Mouse (Mus musculus): ENCODE data around the gene Dync1i2.

Gene Dync1i2

DNA sequence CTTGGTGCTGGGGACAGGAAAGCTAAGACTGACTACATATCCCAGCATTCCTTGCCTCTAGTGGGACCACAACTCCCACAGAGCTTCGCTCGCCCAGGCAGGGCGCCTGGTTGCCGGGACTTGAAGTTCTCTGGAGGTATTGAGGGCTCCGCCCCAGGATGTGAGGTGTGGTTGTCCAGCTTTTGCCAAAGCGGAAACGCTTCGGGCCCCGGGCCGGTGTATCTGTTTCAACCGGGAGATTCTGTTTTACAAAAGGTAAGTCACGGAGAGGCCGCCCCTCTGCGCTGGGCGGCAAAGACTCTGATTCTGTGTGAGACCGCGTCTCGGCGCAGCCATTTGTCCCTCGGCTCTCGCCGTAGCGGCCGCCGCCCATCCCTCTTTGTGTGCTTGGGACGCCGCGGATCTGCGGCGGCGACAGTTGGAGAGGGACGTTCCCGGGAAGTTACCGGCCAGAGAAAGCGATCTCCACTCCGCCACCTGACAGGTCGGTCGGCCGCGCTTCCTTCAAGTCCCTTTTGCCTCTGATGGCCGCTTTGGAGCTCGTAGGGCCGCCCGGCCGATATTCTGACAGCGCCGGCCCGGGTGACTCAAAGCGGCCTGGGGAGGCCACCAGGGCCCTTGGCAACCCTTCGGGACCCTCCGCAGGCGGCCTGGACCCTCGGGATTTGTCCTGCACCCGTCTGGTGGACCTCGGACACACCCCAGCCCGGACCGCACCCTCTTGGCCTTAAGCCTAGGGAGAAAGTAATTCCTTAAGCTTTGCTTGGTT lies at the start of gene Dync1i2:
TSS of gene Dync1i2 (plus strand) at position 116 of the 769 bp plus-strand sequence.
- CTCF ChIA-PET, result interaction anchor here in 3 of 4 experiments (0.6 to 1.5 kb wide), 10 partner anchors 9 to 503 kb away, joined by 3 to 9 read pairs (median 4); partner anchors contain the start of gene Slc25a12 (in 1 of the 3)
- POLR2A ChIA-PET, result interaction anchor here (0.6 to 3.8 kb wide), 55 partner anchors 9 to 550 kb away, joined by 3 to 18 read pairs (median 4); partner anchors contain the start of genes Metap1d (in 2 of the 4), Slc25a12 (in 2 of the 4), Dcaf17 (in 1 of the 4) and Dlx2 (in 1 of the 4)

DNA sequence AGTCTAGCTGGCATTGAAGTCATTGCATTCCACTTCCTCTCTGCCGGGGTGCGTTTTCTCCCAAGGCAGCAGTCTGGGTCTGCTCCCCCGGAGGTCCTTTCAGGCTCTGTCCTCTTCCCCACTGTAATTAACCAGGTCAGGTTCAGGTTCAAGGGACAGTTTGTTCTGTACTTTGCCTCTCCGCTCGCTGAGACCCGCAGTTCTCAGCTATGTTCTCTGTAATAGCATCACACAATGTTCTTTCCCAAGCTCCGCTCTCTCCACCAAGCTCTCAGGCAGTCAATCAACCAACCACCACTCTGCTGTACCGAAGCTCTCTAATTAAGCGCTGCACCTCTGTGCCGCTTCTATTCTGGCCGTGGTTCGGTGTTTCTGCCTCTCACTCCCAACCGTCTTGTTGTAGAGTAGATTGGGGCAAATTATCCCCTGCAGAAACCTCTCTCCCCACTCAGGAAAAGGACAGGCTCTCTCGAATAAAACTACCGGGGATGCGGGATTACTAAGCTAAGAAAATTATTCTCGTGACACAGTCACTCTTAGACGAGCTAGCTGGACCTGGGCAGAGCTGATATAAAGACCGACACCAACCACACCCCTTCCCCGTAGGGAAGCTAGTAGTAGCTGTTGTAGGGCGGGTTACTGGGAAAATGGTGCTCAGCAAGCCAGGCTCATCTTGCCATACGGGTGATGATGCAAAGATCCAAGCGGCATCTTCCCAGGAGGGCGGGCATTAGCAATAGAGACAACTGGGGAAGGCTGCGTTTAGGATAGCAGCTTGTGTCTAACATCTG lies 48.5 kb upstream of the Dync1i2 start:
- ChIA-PET POLR2A (interaction anchor here in 3 of 4 experiments (0.5 to 1.7 kb wide), 6 partner anchors 18 to 883 kb away, joined by 3 to 5 read pairs (median 4); partner anchors contain the start of gene Metap1d (in 1 of the 3)), CTCF (interaction anchor here in 1 of 4 experiments (0.5 to 1.2 kb wide), 2 partner anchors 10 to 107 kb away, joined by 3 to 4 read pairs; no protein-coding TSS in a partner anchor)

DNA sequence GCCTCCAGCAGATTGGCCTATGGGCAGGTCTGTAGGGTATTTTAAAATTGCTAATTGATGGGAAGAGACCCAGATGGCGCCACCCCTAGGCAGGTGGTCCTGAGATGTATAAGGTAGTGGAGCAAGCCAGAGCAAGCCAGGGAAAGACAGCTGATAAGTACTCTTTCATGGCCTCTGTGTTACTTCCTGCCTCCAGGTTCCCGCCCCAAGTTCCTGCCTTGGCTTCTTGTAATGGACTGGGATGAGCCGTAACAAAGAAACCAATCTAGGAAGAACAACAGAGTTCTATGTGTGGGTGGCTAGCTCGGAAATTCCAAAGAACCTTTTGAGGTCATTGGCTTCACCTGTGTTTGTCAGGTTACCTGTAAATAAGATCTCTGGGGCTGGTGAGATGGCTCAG lies 44.3 kb upstream of the Dync1i2 start:
- POLR2A ChIA-PET, result interaction anchor here (0.5 to 1.8 kb wide), 12 partner anchors 9 to 1018 kb away, joined by 3 to 7 read pairs (median 3); partner anchors contain the start of gene Dync1i2 (in 1 of the 4)
- CTCF ChIA-PET, result interaction anchor here in 3 of 4 experiments (0.6 to 3.5 kb wide), 3 partner anchors 11 to 199 kb away, joined by 7 to 19 read pairs (median 12); no protein-coding TSS in a partner anchor

DNA sequence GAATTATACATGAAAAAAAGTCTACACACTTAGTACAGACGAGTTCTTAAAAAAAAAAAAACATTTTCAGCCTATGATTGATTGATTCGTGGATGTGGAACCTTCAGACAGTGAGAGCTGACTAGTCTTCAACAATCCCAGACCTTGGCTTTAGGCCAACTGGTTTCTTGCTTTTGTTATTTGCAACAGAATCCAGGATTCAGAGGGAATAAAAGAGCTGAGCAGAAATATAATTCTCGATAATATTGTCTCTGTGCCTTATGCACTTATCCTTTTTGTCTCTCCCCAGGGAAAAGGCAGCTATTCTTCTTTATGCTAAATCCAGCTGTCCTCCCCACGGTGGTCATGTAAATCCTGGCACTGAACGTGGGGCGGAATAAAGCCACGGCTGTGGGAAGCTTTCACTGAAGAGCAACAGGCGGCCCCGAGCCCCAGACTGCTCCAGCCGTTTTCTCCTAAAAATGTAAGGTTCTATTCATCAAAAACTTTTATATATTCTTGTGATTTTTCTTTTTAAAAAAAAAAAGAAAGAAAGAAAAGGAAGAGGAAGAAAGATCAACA lies 43.0 kb upstream of the Dync1i2 start:
- ChIA-PET CTCF (interaction anchor here in 1 of 4 experiments (3.5 kb wide), 1 partner anchor 13 kb away, joined by 19 read pairs; no protein-coding TSS in a partner anchor), POLR2A (interaction anchor here in 2 of 4 experiments (0.6 to 2.4 kb wide), 4 partner anchors 9 to 432 kb away, joined by 3 to 10 read pairs (median 3); no protein-coding TSS in a partner anchor)

DNA sequence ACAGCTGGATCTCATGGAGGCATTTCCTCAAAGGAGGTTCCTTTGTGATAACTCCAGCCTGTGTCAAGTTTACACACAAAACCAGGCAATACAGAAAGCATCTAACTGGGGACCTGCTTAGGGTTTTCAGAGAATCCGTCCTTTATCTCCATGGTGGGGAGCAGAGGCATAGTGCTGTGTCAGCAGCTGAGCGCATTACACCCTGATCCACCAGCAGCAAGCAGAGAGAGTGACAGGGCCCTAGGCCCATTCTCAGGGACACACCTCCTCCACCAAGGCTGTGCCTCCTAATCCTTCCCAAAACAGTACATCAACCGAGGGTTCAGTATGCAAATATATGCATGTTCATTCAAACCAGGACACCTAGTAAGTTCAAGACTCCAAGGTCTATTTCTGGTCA lies 38.5 kb upstream of the Dync1i2 start:
- CTCF ChIA-PET, result no interaction called here
- POLR2A ChIA-PET, result interaction anchor here in 1 of 4 experiments (0.7 to 1.3 kb wide), 2 partner anchors 20 to 81 kb away, joined by 4 to 5 read pairs; no protein-coding TSS in a partner anchor

DNA sequence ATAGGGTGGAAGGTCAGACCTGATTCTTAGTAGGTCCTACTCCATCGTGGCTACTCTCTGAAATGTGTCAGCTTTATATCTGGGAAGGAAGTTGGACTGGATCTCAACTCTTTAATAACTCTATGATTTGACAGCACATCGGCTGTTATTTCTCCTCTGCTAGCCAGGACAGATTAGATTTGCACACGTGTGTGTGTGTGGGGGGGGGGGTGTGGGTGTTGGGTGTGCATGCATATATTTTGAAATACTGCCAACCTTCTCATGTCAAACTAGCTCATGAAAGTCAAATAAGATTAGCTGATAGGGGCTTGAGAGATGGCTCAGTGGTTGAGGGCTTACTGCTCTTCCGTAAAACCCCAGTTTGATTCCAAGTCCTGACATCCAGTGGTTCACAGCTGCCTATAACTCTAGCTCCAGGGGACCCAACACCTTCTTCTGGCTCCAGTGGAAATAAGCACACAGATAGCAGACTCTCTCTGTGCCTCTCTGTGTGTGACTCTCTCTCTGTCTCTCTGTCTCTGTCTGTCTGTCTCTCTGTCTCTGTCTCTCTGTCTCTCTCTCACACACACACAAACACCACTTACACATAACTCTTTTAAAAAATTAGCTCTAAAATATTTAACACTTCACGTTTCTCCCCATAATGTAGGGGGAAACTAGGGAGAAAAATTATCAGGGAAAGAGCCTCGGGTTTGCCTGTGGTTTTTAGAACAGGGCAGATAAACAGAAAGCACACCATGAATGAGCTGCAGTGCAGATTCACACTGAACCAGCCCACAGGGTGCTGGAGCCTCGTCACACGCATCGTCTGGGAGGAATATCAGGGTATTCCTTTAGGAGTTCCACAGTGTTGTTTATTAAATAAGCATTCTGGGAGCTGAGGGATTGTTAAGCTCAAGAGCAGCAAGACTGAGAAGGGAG lies 34.9 kb upstream of the Dync1i2 start:
- POLR2A ChIA-PET, result interaction anchor here in 2 of 4 experiments (0.6 to 1.5 kb wide), 7 partner anchors 9 to 178 kb away, joined by 3 to 6 read pairs (median 4); no protein-coding TSS in a partner anchor
- CTCF ChIA-PET, result interaction anchor here in 1 of 4 experiments (1.2 kb wide), 1 partner anchor 21 kb away, joined by 3 read pairs; no protein-coding TSS in a partner anchor

DNA sequence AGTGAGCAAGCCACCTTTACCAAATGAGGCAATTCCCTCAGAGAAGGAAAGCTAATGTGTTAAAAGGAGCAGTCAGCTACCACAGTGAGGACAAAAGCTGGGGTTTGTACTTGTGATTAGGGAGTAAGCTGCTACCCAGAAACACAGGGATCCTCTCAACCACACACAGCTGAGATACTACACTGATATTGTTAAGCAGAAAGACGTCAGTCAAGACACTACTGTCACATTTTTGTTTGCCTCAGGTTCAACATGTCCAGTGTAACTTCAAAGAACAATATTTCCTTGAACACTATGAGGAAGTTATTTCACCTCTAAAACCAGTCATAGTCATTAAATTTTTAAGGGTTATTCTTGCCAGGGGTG lies 34.3 kb upstream of the Dync1i2 start:
- POLR2A ChIA-PET, result interaction anchor here in 2 of 4 experiments (0.6 to 1.5 kb wide), 4 partner anchors 12 to 177 kb away, joined by 3 to 6 read pairs (median 4); no protein-coding TSS in a partner anchor
- CTCF ChIA-PET, result interaction anchor here in 1 of 4 experiments (1.2 kb wide), 1 partner anchor 22 kb away, joined by 3 read pairs; no protein-coding TSS in a partner anchor

DNA sequence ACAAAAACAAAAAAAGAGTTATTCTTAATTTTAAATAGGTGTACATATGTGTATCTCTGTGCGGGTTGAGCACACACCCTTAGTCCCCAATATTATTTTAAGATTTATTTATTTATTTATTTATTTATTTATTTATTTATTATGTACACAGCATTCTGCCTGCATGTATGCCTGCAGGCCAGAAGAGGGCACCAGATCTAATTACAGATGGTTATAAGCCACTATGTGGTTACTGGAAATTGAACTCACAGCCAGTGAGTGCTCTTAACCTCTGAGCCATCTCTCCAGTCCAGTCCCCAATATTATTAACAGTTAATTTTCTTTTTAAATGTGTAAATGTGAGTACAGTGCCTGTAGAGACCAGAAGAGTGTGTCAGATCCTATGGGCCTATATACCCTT lies 33.7 kb upstream of the Dync1i2 start:
- POLR2A ChIA-PET, result interaction anchor here in 1 of 4 experiments (0.8 to 1.2 kb wide), 2 partner anchors 172 to 177 kb away, joined by 3 to 4 read pairs; no protein-coding TSS in a partner anchor
- CTCF ChIA-PET, result no interaction called here

DNA sequence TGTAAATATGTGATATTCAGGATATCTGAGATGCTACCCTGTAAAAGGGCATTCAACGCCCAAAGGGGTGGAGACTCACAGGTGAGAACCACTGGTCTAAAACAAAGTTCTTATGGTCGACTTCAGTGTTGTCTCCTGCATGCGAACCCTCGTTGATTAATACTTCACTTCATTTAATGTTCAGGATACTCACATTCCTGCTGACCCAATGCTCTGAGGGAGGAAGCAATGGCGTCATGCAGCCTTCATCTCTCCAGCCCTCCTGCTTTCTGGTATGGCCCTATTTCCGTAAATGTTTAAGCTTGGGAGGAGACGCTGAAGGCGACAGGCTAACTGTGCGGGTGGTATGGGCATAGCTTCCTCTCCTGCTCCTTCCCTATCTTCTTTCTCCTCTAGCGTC lies 31.8 kb upstream of the Dync1i2 start:
- POLR2A ChIA-PET, result interaction anchor here in 2 of 4 experiments (0.6 to 2.8 kb wide), 11 partner anchors 7 to 223 kb away, joined by 3 to 13 read pairs (median 4); partner anchors contain the start of gene Dync1i2 (in 1 of the 2)
- CTCF ChIA-PET, result interaction anchor here in 1 of 4 experiments (1.3 kb wide), 1 partner anchor 31 kb away, joined by 3 read pairs; the partner anchor contains the start of gene Dync1i2

DNA sequence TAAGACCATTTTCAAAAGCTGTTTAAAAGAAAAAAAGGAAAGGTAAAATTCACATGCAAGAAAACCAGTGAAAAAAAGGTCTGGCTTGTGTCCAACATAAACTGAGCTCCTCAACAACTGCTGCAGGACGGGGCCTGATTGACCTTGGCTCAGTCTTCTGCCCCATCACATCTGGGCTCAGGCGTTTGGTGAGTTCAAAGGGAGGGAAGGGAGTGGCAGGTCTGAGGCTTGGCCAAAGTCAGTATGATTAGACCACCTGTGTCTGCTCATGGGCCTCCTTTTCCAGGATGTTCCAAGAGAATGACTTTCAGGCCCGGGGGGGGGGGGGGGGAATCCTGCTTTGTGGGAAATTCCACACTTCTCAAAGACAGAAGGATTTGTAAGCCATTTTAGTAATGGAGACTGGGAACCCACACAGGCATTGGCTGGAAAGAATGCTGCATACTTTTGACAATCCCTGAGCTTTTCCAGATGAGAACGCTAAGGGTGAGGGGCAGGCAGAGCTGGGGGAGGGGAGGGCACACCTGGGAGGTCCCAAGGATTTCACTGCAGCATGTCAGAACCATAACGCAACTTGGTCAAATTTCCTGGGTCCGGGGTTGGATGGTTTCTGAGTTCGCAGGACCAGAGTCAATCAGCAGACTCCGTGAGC lies 30.8 kb upstream of the Dync1i2 start:
- POLR2A ChIA-PET, result interaction anchor here in 3 of 4 experiments (0.5 to 2.8 kb wide), 34 partner anchors 8 to 614 kb away, joined by 3 to 13 read pairs (median 3); partner anchors contain the start of gene Dync1i2 (in 2 of the 3)
- CTCF ChIA-PET, result interaction anchor here in 3 of 4 experiments (0.6 to 1.4 kb wide), 5 partner anchors 25 to 336 kb away, joined by 3 to 6 read pairs (median 3); partner anchors contain the start of gene Dync1i2 (in 1 of the 3)

DNA sequence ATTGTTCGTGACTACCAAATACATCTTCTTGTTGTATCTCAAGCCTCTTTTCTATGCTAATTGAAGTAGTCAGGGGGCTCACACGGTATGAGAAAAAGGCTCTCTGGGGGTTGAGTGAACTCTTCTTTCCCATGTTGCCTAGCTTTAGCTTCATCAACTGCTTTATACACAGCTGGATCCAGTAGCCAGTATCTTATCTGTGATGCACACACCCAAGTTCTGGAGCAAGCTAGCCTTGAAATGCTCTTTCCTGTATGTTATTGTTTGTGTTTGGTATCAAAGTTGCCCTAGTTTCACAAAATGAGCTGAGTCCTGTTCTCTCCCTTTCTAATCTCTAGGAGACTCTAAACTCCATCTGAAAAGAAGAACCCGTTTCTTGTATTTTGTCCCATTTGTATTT lies 23.6 kb upstream of the Dync1i2 start:
- ChIA-PET CTCF (no interaction called here), POLR2A (interaction anchor here in 2 of 4 experiments (0.7 to 2.7 kb wide), 5 partner anchors 10 to 168 kb away, joined by 3 to 10 read pairs (median 4); partner anchors contain the start of gene Dync1i2 (in 1 of the 2))

DNA sequence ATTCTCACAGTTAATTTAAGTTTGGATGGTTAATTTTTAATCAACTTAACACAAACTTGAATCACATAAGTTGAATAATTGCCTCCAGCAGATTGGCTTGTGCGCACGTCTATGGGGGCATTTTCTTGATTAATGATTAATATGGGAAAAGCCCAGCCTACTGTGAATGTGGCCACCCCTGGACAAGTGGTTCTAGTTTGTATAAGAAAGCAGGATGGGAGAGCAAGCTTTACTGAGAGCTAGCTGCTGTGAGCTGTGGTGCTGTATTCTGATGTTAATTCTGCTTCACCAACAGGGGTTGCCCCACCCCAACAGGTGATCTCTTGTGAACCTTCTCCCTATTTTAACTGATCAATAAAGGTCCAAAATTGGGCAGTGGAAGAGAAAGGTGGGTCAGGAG lies 22.6 kb upstream of the Dync1i2 start:
- POLR2A ChIA-PET, result interaction anchor here in 3 of 4 experiments (0.6 to 2.7 kb wide), 20 partner anchors 8 to 1046 kb away, joined by 3 to 10 read pairs (median 4); partner anchors contain the start of gene Dync1i2 (in 2 of the 3)
- CTCF ChIA-PET, result interaction anchor here in 1 of 4 experiments (1.0 kb wide), 1 partner anchor 23 kb away, joined by 4 read pairs; the partner anchor contains the start of gene Dync1i2

DNA sequence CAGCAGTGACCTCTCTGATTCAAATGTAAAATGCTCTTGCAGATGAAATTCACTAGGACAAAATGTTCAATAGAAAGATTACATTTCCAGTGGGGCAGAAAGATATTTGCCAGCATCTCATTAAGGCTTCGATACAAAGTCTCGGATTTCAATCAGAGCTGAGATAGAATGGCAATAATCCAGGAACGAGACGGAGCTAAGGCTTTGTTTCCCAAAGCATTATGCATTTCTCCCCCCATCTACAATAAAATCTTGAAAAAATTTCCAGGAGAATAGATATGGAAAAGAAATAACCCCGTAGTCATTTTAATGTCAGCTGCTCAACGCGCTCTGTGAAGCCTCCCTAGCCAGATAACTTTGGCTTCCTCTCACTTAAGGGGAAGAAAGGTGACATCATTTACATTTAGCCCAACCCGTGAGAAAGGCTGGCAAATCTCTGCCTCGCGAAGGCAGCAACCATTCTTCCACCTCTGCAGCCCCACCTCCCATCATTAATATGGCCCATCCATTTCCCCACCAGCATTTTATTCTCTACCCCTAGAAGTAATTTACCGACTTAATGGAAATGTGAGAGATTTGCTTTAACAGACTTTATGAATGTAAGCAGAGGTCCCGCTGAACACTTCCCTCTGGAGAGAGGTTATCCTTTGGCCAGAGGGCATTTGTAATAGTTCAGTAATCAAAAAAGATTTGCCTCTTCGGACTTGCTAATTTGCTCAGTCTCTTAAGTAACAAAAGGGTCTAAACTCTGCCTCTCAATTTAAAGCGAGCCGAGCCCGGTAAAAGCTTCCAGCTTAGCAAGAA lies 19.9 kb upstream of the Dync1i2 start:
- ChIA-PET CTCF (interaction anchor here in 3 of 4 experiments (0.6 to 1.2 kb wide), 4 partner anchors 29 to 532 kb away, joined by 3 to 7 read pairs (median 4); no protein-coding TSS in a partner anchor), POLR2A (interaction anchor here in 2 of 4 experiments (0.7 to 2.3 kb wide), 11 partner anchors 11 to 176 kb away, joined by 3 to 18 read pairs (median 4); partner anchors contain the start of genes Dync1i2 (in 2 of the 2) and Slc25a12 (in 1 of the 2))

DNA sequence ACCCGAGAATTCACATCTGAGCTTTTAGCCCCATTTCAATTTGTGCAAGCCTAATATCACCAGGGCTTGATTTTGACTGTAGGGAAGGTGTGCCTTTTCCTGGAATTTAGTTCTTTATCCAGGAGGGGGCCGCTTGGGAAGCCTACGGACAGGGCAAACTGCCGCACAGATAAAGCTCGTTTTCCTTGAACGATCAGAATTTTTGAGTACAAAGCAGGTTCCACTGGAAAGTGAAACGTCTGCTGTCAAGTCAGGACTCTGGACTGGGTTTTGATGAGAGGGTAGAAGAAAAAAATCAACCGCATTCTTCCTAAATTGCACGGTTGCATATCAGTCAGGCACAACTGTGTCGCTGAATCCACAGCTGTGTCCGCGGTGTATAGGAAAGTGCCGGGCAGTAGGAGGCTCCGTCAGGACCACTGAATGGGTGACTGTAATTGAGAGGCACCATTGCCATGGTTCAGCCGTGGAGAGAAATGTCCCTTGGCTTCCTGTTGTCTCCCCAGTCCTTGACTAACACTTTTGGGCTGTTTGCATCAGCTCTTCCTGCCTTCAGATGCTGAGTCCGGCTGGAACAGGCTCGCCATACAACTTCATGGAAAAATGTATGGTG lies 19.2 kb upstream of the Dync1i2 start:
- ChIA-PET POLR2A (interaction anchor here in 2 of 4 experiments (0.7 to 2.3 kb wide), 12 partner anchors 11 to 175 kb away, joined by 3 to 18 read pairs (median 4); partner anchors contain the start of genes Dync1i2 (in 2 of the 2) and Slc25a12 (in 1 of the 2)), CTCF (interaction anchor here in 3 of 4 experiments (0.6 to 1.2 kb wide), 5 partner anchors 29 to 965 kb away, joined by 3 to 7 read pairs (median 3); no protein-coding TSS in a partner anchor)
